Mouse (Mus musculus): ENCODE data around the gene Htr1f.

Htr1f gene

GRCm38 (mm10) chr16:64973533-64974305, 131.9 kb downstream of the Htr1f start:
- no peak for DNase-seq (ENCODE audit: low read depth, low spot score)

DNA sequence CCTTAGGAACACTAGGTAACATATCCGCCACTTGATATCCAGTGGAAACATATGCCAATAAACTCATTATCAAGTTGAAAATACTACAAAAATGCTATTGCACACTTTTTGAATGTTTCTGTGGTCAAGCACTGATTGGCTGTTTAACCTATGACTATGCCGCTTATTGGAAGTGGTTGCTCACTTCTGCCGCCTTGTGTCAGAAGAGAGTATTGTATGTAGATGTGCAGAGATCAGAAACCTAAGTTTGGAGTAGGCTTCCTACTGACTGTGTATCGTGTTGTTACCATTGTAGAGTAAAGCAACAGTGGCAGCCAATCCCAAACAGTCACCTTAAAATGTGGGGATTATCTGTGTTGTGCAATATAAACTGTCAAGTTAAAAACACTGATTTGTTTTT, 144.0 kb downstream of the Htr1f start:
- no peak for DNase-seq (ENCODE audit: low read depth, low spot score)

GRCm38 (mm10) chr16:64941646-64942195, 163.9 kb downstream of the Htr1f start:
- DNase-seq (ENCODE audit: low read depth, low spot score), result no peak

- no peak for DNase-seq (ENCODE audit: low read depth, low spot score)
Observed at GRCm38 (mm10) chr16:64934793-64935192, 170.9 kb downstream of the Htr1f start.

DNA sequence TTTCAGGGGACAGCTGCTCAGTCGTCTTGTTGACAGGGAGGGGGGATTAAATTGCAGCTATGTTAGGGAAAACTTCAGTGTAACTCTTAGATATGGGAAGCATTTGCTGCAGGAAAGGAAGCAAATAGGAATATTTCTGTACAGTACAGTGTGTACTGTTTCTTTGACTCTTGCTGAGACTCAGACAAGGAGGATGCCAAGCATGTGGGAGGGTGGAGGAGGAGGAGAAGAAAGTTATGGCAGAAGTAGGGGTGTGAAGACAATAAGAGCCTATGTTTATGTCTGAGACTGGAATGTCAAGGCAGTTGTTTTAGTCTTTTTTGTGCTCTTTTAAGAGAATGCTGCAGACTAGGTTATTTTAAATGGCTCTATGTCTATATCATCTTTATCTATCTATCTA, 171.6 kb downstream of the Htr1f start:
- DNase-seq (ENCODE audit: low read depth, low spot score), result peak; percentile 72

DNA sequence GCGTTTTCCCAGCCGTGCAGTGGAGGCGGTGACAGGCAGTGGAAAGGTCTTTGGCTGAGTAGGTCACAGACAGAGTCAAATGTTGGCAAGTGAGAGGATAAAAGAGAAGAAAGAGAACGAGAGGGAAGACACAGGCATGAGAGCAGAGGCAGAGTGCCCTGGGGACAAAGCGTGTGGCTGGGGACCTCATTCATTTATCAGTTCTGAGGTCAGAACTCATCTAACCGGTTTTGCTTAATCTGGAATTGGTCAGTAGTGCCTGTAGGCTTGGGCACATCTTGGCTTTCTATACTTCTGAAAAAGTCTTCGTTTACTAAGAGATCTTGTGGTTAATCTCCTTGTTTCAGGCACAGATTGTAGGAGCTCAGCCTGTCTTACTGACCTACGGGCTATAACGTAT, 182.2 kb downstream of the Htr1f start:
- DNase-seq (ENCODE audit: low read depth, low spot score), result no peak

DNA sequence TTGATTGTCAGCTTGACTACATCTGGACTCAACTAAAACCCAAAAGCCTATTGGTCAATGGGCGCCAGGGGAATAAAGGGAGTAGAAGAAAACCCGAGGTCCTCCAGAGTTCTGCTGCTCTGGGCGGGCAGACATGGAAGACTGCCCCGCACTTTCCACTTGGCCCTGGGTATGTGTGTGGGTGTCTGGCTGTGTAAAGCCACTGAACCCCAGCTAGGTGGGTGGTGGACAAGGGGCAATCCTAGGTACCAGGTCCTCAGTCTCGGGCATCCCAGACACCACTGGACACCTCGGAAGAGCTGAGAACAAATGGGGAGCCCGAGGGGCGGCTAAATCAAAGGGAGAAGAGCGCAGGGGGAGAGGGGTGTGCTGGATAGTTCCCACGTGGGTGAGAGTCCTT, 196.9 kb downstream of the Htr1f start:
- no peak for DNase-seq (ENCODE audit: low read depth, low spot score)

DNA sequence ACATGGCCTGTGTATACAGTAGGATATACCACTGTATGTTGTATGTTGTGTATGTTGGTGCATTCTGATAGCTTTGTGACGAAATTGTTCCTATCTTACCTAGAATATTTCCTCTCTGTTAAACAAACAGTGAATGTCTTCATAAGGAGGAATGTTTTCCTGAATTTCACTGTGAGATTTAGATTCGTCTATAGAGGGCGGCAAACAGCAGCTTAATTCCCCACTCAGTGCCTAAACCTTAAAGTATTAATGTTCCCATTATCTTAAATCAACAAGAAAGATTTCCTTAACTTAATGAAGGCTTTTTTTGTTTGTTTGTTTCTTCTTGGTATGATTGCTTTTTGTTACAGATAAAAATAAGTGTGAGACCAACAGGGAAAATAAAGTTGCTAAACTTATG, 198.5 kb downstream of the Htr1f start:
- DNase-seq (ENCODE audit: low read depth, low spot score), result no peak

GRCm38 (mm10) chr16:64903328-64903727, 202.3 kb downstream of the Htr1f start:
- no peak for DNase-seq (ENCODE audit: low read depth, low spot score)

DNA sequence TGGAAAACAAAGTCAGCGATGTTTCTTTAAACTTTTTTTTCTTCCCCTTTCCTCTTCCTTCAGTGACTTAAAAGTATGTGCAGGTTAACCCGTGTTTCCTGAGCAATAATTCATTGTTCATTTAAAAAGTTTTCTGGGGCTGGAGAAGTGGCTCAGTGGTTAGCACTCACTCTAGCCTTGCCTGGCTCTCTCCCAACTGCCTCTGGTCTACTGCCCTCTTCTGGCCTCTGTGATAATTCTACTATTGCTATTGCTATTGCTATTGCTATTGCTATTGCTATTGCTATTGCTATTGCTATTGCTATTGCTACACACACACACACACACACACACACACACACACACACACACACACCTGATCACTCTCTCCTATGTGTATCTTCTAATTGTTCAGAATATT, 206.6 kb downstream of the Htr1f start:
- no peak for DNase-seq (ENCODE audit: low read depth, low spot score)

DNA sequence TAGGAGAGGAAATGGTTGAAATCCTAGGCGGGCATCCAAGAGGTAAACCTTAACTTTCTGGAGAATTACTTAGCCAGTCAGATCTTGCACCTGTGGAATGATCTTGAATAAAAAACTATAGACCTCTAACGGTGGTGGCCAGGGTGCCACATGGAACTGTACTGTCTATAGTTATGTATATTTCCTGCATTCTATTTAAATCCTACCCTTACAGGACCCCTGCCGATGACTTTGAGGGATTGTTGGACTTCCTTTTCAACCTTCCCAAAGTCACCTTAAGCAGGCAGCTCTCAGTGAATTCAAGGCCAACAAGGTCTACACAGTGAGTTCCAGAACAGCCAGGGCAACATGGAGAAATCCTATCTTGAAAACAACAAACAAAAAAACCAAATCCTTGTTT, 216.2 kb downstream of the Htr1f start:
- no peak for DNase-seq (ENCODE audit: low read depth, low spot score)

- no peak for DNase-seq (ENCODE audit: low read depth, low spot score)
Observed at GRCm38 (mm10) chr16:64885547-64885946, 220.1 kb downstream of the Htr1f start.

- no peak for DNase-seq (ENCODE audit: low read depth, low spot score)
Observed at GRCm38 (mm10) chr16:64885142-64885541, 220.5 kb downstream of the Htr1f start.

DNA sequence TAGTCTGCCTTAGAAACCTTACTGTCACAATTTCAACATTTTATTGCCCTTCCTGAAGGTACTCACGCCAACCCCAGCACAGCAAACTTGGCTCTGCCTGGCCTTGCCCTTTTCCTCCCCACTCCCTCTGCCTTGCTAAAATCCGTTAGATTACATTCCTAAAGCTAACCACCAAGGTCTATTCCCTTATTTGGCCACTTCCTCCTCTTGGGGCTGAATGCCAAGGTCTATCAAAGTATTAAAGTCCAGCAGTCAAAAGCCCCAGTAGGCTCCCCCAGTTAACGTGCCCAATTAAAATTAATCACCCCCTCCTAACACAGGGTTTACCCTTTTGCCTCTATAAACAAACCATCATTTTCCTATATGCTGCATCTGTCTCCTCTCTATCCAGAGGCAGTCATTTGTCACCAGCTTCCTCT, 221.2 kb downstream of the Htr1f start:
- no peak for DNase-seq (ENCODE audit: low read depth, low spot score)

DNA sequence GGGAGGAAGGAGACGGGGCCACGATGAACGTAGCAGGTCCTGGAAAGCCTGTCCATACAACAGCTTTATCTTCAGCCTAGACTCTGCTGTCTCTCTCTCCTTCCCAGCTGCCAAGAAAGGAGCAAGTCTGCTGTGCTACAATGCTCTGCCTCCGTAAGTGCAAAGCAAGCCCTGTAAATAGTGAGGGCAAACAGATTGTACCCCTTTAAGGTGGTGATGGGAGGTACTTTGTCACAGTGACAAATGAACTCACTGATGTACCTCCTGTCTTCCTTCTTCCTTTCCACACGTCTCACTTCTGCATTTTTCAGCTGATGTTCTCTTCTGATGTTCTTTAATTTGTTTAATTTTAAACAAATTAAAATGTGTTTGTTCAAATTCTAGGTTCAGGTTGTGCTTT, 221.8 kb downstream of the Htr1f start:
- DNase-seq (ENCODE audit: low read depth, low spot score), result no peak

GRCm38 (mm10) chr16:64881442-64881841, 224.2 kb downstream of the Htr1f start:
- DNase-seq (ENCODE audit: low read depth, low spot score), result no peak

GRCm38 (mm10) chr16:64880986-64881385, 224.7 kb downstream of the Htr1f start:
- no peak for DNase-seq (ENCODE audit: low read depth, low spot score)

DNA sequence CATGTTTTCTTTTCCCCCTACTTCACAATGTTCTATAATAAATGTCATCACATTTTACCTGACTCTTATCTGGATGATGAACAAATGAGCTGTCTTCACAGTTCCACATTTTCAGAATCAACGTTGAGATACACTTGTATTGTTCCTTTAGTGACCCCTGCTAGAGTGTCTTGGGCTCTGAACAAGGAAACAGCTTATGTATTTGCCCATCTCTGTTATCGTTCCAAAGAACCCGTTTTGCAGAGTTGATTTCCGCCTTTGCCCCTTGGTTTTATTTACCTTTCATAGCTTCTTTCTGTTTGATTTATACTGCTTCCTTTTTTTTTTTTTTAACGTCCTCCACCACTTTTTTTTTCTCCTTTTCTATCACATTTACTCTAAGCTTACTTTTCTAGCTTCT, 225.9 kb downstream of the Htr1f start:
- no peak for DNase-seq (ENCODE audit: low read depth, low spot score)

DNA sequence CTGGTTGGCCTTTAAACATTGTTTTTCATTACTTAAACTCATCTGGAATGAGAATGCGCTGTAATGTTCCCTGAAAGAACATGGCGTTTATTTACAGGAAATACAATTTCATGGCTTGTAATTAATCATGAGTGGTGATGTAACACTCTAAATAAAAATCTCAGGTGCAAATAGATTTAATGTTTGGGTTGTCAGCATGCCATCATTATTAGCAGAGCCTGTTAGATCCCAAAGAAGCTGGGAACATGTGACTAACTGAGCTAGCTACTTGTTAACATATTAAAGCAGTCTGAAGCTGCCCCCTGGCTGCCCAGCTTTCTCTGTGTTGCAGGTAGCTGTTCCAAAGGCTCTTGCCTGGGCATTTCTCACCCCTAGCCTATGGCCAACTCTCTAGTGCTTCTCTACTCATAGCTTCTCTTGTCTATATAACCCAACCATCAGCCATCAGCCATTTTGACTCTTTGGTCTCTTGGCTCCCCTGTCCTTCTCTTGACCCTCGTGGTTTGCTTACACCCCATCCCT, 227.0 kb downstream of the Htr1f start:
- DNase-seq (ENCODE audit: low read depth, low spot score), result no peak

DNA sequence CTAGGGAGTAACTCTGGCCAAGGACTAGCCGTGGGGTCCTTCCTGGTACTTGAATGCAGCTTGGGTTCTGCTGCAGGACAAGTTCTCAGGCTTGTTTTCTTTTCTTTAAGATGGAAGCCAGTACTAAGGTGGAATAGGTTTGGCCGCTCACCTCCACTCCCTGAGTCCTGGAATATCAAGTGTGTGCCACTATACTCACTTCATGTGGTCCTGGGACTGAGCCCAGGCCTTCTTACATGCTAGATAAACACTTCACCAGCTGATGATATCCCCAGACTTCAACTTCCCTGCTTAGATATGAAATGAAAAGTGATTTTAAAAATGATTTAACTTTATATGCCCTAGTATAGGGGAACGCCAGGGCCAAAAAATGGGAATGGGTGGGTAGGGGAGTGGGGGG, 228.3 kb downstream of the Htr1f start:
- no peak for DNase-seq (ENCODE audit: low read depth, low spot score)

DNA sequence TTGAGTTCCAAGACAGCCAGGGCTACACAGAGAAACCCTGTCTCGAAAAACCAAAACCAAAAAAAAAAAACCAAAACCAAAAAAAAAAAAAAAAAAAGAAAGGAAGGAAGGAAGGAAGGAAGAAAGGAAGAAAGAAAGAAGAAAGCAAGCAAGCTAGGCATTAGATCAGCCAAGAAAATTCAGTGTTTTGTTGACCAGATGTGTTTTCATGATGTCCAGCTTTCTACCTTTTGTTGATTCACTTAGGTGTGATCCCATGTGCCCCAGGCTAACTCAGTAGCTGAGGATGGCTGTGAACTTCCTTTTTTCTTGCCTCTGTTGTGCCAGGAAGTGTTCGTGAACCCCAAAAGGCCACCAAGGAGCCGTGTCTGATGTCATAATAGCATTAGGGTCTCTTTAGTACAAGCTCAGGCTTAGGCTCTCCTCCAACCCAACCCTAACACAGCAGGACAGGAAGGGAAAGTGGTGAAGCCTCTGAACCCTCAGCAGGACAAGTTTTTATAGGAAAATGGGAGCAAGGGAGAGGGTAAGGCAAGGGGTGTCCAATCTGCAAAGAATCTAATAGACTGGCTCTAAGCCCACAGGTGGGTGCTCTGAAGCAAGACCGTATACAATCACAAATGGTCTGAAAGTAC, 228.9 kb downstream of the Htr1f start:
- no peak for DNase-seq (ENCODE audit: low read depth, low spot score)

DNA sequence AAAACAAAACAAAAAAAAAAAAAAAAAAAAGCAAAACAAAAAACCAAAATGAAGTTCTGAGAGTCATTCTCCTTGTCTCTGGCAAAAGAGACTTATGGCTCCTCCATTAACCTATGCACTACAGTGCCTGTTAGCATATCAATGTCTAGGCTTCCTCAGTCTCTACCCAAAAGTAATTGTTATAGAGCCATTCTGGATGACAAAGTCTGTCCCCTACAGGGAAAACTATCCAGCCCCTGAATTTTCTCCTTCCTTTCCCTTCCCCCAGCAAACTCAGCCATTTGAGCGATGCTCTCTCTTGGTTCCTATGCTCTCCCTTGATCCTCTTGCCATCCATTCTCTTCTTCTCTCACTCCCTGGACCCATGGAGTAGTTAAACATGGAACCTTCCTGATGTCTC, 229.8 kb downstream of the Htr1f start:
- no peak for DNase-seq (ENCODE audit: low read depth, low spot score)

DNA sequence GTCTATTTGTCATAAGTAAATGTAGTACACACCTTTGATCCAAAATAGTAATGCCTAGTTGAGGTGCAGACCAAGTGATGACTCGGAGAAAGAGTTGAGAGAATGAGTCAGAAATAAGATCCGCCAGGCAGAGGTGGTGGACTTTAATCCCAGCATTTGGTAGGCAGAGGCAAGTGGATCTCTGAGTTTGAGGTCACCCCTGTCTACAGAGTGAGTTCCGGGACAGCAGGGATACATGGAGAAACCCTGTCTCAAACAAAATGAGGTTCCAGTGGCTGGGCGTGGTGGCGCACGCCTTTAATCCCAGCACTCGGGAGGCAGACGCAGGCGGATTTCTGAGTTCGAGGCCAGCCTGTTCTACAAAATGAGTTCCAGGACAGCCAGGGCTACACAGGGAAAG, 230.3 kb downstream of the Htr1f start:
- DNase-seq (ENCODE audit: low read depth, low spot score), result no peak

All from telencephalon, adult 2 months (tissue).